Mouse (Mus musculus) lung, adult 2 months (tissue): Measurements from ENCODE around the gene Sgsm2.

Experiments
- CTCF ChIP-seq: fragments of 200-500 bp; IDR thresholded peaks from 2 replicates; pipeline ENCODE4 v1.5.1; 2011; ENCODE audit warnings: mild to moderate bottlenecking, low read length, control low read depth; ENCODE audit not compliant: insufficient read depth
- POLR2A ChIP-seq: fragments of 200-500 bp; IDR thresholded peaks from 2 replicates; pipeline ENCODE4 v1.6.1; 2011; ENCODE audit warnings: low read depth, mild to moderate bottlenecking, control low read depth, low read length, borderline replicate concordance; ENCODE audit errors: extremely low read depth

GRCm38 (mm10) chr11:74868046-74868760 is 28.7 kb downstream of the Sgsm2 start:
- TF ChIP-seq POLR2A (no peak), CTCF (no peak)
